Mouse (Mus musculus): Measurements from ENCODE around the gene Srgn.

DNA sequence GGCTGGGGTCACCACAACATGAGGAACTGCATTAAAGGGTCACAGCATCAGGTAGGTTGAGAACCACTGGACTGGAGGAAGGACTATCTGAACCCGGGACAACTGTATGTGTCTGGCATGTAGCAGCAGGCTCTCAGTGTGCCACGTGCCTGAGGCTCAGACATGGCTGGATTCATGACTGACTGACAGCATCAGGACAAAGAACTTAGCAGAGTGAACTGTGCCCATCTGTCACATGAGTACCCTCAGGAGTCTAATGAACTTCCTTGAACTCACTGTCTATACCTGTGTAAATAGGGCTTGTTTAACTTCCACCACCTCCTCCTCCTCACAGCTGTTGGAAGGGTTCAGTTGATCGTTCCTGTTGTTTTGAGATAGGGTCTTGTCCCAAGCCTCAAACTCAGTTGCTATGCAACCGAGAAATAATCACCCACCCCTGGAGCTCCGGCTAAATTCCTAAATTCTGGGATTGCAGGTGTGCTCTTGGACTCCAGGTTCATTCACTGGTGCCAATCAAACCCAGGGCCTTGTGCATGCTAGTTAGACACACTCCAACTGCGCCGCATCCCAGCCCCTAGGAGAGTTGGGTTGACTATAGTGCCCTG lies 4.8 kb downstream of the Srgn start:
- no peak for TF ChIP-seq USF1 (IDR thresholded peaks at IDR 0.05; ENCODE audit: low read depth)
- TF ChIP-seq CTCF (IDR thresholded peaks at IDR 0.05; ENCODE audit: control insufficient read depth, insufficient read depth, insufficient read length): no peak
- no peak for TF ChIP-seq MYOD1 (IDR thresholded peaks at IDR 0.05; ENCODE audit: control insufficient read depth, insufficient read length, low read depth)
- TF ChIP-seq FOSL1 (IDR thresholded peaks at IDR 0.05; ENCODE audit: insufficient read depth, low read length, poor library complexity, severe bottlenecking): no peak
